Mouse (Mus musculus): ENCODE results near the gene Hectd3.

GRCm38 (mm10) chr4:117002543-117003521 lies 7.7 kb downstream of the Hectd3 start:
- TF ChIP-seq CTCF (conservative IDR thresholded peaks at IDR 0.05; ENCODE audit: low read length): peak; percentile 78
- no peak for TF ChIP-seq POU5F1 (IDR thresholded peaks at IDR 0.05; ENCODE audit: borderline replicate concordance, low read length)
- TF ChIP-seq NANOG (IDR thresholded peaks at IDR 0.05; ENCODE audit: borderline replicate concordance, low read length): no peak
